Mouse (Mus musculus): ENCODE data around the gene Dmrta1.

DNA sequence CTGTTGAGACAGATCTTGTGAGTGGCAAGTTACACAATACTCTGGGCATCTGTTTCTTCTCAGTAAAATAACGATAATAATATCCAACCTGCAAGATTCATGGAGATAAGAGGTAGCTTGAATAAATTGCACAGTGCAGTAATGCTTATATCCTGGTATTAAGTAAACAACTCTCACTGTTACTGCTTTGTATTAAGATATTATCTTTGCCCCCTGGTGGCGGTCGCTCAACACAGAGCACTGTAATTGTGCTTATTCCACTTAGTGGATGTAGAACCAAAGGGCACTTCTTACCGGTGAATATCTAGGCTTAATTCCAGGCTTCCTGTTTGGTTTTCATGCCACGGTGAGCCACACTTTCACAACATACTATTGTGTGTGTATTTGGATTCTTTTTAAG, 16.4 kb downstream of the Dmrta1 start:
- TF ChIP-seq CTCF (IDR thresholded peaks at IDR 0.05; ENCODE audit: extremely low read depth, insufficient read depth, insufficient read length, insufficient replicate concordance), result no peak
- no peak for TF ChIP-seq POLR2A (IDR thresholded peaks at IDR 0.05; ENCODE audit: low read depth, low read length)

Measured in spleen, adult 2 months (tissue).